Mouse (Mus musculus): ENCODE data around the gene Tanc1.
"Not testable (repeated sequence)": the region's sequence is repeated elsewhere in the genome, so short reads cannot be mapped to it uniquely, and the experiment has no call there.

Gene Tanc1

GRCm38 (mm10) chr2:59611831-59612732, at the start of gene Tanc1:
TSS of gene Tanc1 (plus strand) at chr2:59612042.
- peak; percentile 90 for DNase-seq (ENCODE audit: low spot score)

- no peak for DNase-seq (ENCODE audit: low spot score)
Observed at GRCm38 (mm10) chr2:59562215-59562614, 49.6 kb upstream of the Tanc1 start.

DNA sequence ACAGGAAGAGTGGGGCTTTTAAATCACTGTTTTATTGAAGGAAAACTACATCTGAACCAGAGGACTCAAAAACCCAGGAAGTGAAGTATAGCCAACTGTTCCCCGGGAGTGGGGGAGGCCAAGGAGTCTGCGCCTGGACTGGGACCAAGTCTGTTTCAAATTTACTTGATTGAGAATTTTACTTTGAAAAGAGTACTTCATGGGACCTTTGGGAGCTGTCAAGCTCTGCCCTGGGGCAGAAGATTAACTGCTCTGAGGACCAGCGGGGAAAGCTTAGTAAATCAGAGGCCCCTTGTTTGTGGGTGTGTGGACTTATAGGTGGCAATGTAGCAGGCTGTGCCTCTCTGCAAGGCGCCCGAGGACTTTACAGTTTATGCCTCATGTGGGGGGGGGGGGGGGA, 49.1 kb upstream of the Tanc1 start:
- no peak for DNase-seq (ENCODE audit: low spot score)

GRCm38 (mm10) chr2:59564029-59564611, 47.7 kb upstream of the Tanc1 start:
- not testable (repeated sequence) for DNase-seq (ENCODE audit: low spot score)

GRCm38 (mm10) chr2:59564947-59565346, 46.9 kb upstream of the Tanc1 start:
- DNase-seq (ENCODE audit: low spot score) = peak; percentile 46

DNA sequence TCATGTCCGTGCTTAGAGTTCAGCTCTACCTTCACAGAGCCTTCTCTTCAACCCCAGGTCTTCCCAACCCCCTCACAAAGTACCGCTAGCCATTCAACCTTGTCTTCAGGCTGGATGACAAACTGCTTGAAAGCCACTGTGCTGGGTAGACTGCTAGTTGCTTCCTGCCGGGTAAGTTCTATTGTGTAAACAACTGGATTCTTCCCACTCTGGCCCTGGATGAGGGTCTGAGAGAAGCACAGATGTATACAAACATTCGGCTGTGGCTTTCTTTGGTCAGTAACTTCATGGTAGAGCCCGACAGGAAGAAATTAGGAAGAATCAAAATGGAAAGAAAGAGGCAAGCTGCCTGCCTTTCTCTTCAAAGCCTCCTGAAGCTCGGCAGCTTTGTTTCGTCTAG, 30.9 kb upstream of the Tanc1 start:
- DNase-seq (ENCODE audit: low spot score) = no peak

- no peak for DNase-seq (ENCODE audit: low spot score)
Observed at GRCm38 (mm10) chr2:59583961-59584360, 27.9 kb upstream of the Tanc1 start.

DNA sequence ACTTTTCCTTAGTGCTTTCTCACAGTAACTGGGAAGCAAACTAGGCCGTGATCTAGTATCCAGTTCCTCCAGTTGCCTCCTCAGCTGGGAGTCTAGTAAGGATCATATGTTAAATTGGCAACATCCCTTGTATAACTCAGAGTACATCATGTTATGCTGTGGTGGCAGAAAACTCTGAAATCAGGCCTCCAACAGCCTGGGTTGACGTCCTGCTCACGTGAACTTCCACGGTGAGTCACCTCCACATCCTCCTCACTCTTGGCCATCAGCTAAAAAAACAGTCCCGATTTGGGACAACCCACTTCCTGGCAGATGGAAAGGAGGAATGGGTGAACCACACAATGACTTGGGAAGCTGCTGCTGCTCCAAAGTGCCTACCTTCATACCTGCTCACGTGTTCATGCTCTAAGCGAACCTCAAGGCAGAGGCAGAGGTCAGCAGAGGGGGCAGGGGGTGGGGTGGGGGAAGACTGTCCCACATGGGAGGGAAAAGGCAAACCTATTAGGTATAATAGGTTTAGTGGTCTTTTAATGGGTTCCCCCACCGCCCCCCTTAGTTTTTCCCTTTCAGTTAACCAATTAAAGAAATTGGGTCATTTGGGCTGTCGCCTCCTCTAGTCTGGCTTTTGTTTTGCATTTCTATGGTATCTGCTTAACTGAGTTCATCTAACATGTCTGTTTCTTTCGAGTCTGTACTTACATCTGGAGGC, 24.3 kb upstream of the Tanc1 start:
- no peak for DNase-seq (ENCODE audit: low spot score)

GRCm38 (mm10) chr2:59588096-59588405, 23.8 kb upstream of the Tanc1 start:
- DNase-seq (ENCODE audit: low spot score) = no peak

GRCm38 (mm10) chr2:59593341-59593902, 18.4 kb upstream of the Tanc1 start:
- DNase-seq (ENCODE audit: low spot score) = no peak

DNA sequence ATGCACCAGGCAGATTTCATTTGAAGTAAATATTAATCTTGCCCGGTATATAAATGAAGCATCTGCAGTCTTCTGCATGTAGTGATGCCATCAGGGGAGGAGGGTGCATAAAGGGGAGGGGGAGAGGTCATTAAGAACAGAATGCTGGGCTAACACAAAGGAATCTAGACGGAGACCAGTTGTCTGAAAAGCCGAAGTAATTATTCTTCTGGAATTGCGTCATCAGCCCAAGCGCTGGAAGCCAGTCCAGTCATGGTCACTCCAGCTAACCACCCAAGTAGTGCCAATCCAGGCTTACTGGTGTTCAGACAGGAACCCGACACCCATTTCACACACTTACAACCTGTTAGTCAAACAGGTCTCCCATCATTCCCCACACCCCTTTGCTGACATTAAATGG, 17.7 kb upstream of the Tanc1 start:
- DNase-seq (ENCODE audit: low spot score) = no peak

- no peak for DNase-seq (ENCODE audit: low spot score)
Observed at GRCm38 (mm10) chr2:59596545-59596944, 15.3 kb upstream of the Tanc1 start.

GRCm38 (mm10) chr2:59598286-59598685, 13.6 kb upstream of the Tanc1 start:
- no peak for DNase-seq (ENCODE audit: low spot score)

GRCm38 (mm10) chr2:59598894-59599293, 12.9 kb upstream of the Tanc1 start:
- DNase-seq (ENCODE audit: low spot score) = no peak

- DNase-seq (ENCODE audit: low spot score) = peak; percentile 50
Observed at GRCm38 (mm10) chr2:59599338-59600111, 12.3 kb upstream of the Tanc1 start.

GRCm38 (mm10) chr2:59600123-59600840, 11.6 kb upstream of the Tanc1 start:
- DNase-seq (ENCODE audit: low spot score) = peak; percentile 61

GRCm38 (mm10) chr2:59600980-59601379, 10.9 kb upstream of the Tanc1 start:
- DNase-seq (ENCODE audit: low spot score) = no peak

GRCm38 (mm10) chr2:59601452-59601851, 10.4 kb upstream of the Tanc1 start:
- DNase-seq (ENCODE audit: low spot score) = no peak

- no peak for DNase-seq (ENCODE audit: low spot score)
Observed at GRCm38 (mm10) chr2:59608958-59609357, 2.9 kb upstream of the Tanc1 start.

GRCm38 (mm10) chr2:59611216-59611810, 529 bp upstream of the Tanc1 start:
- DNase-seq (ENCODE audit: low spot score) = no peak
